Mouse (Mus musculus) myocyte (in vitro differentiated cells): ENCODE data around the gene Dusp19. TPM values are rescaled to one million over a fixed set of nuclear protein-coding genes. Genes with fewer than 3 reads are reported as not detected.

Experiments used
- H3K27me3 ChIP-seq: one replicate; pipeline ENCODE4 v1.6.1; 2011; ENCODE audit not compliant: control insufficient read depth, insufficient read depth, insufficient read length
- H3K36me3 ChIP-seq: one replicate; pipeline ENCODE4 v1.6.1; 2011; ENCODE audit not compliant: control insufficient read depth, insufficient read depth
- H3K4me2 ChIP-seq: one replicate; pipeline ENCODE4 v1.6.1; 2011; ENCODE audit warnings: low read depth, control low read depth
- H3K4me3 ChIP-seq: one replicate; pipeline ENCODE4 v1.5.1; 2011; ENCODE audit warnings: mild to moderate bottlenecking, control low read depth, moderate library complexity
- H3K79me2 ChIP-seq: one replicate; pipeline ENCODE4 v1.6.1; 2011; ENCODE audit not compliant: control insufficient read depth, insufficient read depth
- H3ac ChIP-seq: one replicate; pipeline ENCODE4 v1.6.1; 2011; ENCODE audit not compliant: control insufficient read depth, insufficient read length
- CEBPB ChIP-seq: IDR thresholded peaks from 2 replicates; pipeline ENCODE4 v1.6.1; 2011; ENCODE audit warnings: mild to moderate bottlenecking, moderate library complexity; ENCODE audit not compliant: poor library complexity, insufficient read depth, severe bottlenecking
- E2F4 ChIP-seq: IDR thresholded peaks from one replicate; pipeline ENCODE4 v1.6.1; 2011; ENCODE audit warnings: mild to moderate bottlenecking, control low read depth, moderate library complexity; ENCODE audit not compliant: insufficient read depth
- MAX ChIP-seq: IDR thresholded peaks from one replicate; pipeline ENCODE4 v1.6.1; 2011; ENCODE audit warnings: low read depth, mild to moderate bottlenecking, control low read depth
- MYOD1 ChIP-seq, 3 experiments: IDR thresholded peaks; one replicate each; pipeline ENCODE4 v1.6.1; 2011; ENCODE audit warnings: control low read depth in 2 of 3, low read depth in 2 of 3, mild to moderate bottlenecking in 2 of 3, moderate library complexity in 1 of 3; ENCODE audit not compliant: insufficient read length in 2 of 3, control insufficient read depth in 1 of 3
- MYOG ChIP-seq, 3 experiments: IDR thresholded peaks; one replicate each; pipeline ENCODE4 v1.6.1; 2011; ENCODE audit warnings: control low read depth in 2 of 3, low read depth in 2 of 3, mild to moderate bottlenecking in 2 of 3; ENCODE audit not compliant: insufficient read length in 2 of 3, control insufficient read depth in 1 of 3, insufficient read depth in 1 of 3
- POLR2A ChIP-seq: IDR thresholded peaks from one replicate; pipeline ENCODE4 v1.6.1; 2011; ENCODE audit warnings: low read depth, mild to moderate bottlenecking, control low read depth, moderate library complexity; ENCODE audit not compliant: insufficient read length
- POLR2AphosphoS2 ChIP-seq: IDR thresholded peaks from one replicate; pipeline ENCODE4 v1.6.1; 2011; ENCODE audit warnings: low read depth, control low read depth; ENCODE audit not compliant: insufficient read length
- REST ChIP-seq: IDR thresholded peaks from one replicate; pipeline ENCODE4 v1.6.1; 2011; ENCODE audit warnings: mild to moderate bottlenecking, control low read depth, moderate library complexity; ENCODE audit not compliant: insufficient read depth, insufficient read length
- SRF ChIP-seq: IDR thresholded peaks from one replicate; pipeline ENCODE4 v1.6.1; 2011; ENCODE audit warnings: low read depth; ENCODE audit not compliant: control insufficient read depth, insufficient read length
- TCF12 ChIP-seq: IDR thresholded peaks from one replicate; pipeline ENCODE4 v1.6.1; 2011; ENCODE audit warnings: mild to moderate bottlenecking, control low read depth; ENCODE audit not compliant: poor library complexity, insufficient read depth, severe bottlenecking
- TCF3 ChIP-seq: IDR thresholded peaks from one replicate; pipeline ENCODE4 v1.6.1; 2011; ENCODE audit warnings: low read depth, control low read depth; ENCODE audit not compliant: insufficient read length
- USF1 ChIP-seq: IDR thresholded peaks from one replicate; pipeline ENCODE4 v1.6.1; 2011; ENCODE audit warnings: low read depth, mild to moderate bottlenecking, control low read depth, moderate library complexity
- polyA plus RNA-seq: library from polyadenylated mRNA; unstranded; fragments of >200 nt; fragmentation: generic; extraction: Trizol; gene quantifications from one replicate; pipeline ENCODE4 v1.2.1, GENCODE M21; 2012; ENCODE audit warnings: missing spikeins

The Dusp19 gene
- polyA plus RNA-seq, 1 experiment: 3.4 TPM

GRCm38 (mm10) chr2:80596960-80597359, 19.9 kb upstream of the Dusp19 start:
- H3ac ChIP-seq: no peak overlapping the region
- H3K4me3 ChIP-seq: no peak overlapping the region
- no peaks in the 10 kb centered on the region for H3K36me3 ChIP-seq
- no peak overlapping the region for H3K4me2 ChIP-seq
- no peaks in the 10 kb centered on the region for H3K27me3 ChIP-seq
- H3K79me2 ChIP-seq: no peaks in the 10 kb centered on the region
- TF ChIP-seq SRF (no peak), USF1 (no peak), MAX (no peak)

- no peak overlapping the region for H3K4me3 ChIP-seq
- H3K4me2 ChIP-seq: no peak overlapping the region
- no peaks in the 10 kb centered on the region for H3K27me3 ChIP-seq
- no peaks in the 10 kb centered on the region for H3K36me3 ChIP-seq
- no peak overlapping the region for H3ac ChIP-seq
- H3K79me2 ChIP-seq: no peaks in the 10 kb centered on the region
- TF ChIP-seq POLR2AphosphoS2 (no peak), USF1 (no peak), TCF3 (no peak), SRF (no peak), E2F4 (no peak), TCF12 (no peak), CEBPB (no peak), POLR2A (no peak), MAX (no peak), MYOG (IDR thresholded peaks at IDR 0.05; ENCODE audit: control insufficient read depth in 1 of 3, insufficient read depth in 1 of 3, insufficient read length in 2 of 3, low read depth in 2 of 3) (no peak), REST (no peak)
Observed at GRCm38 (mm10) chr2:80599850-80600249, 17.0 kb upstream of the Dusp19 start.

- no peaks in the 10 kb centered on the region for H3K79me2 ChIP-seq
- H3K27me3 ChIP-seq: no peaks in the 10 kb centered on the region
- no peak overlapping the region for H3K4me3 ChIP-seq
- no peak for TF ChIP-seq REST
- no peak for TF ChIP-seq USF1
- no peak for TF ChIP-seq MAX
- no peak for TF ChIP-seq POLR2A
- TF ChIP-seq MYOD1 (IDR thresholded peaks at IDR 0.05; ENCODE audit: control insufficient read depth in 1 of 3, insufficient read length in 2 of 3, low read depth in 2 of 3): no peak
- no peak for TF ChIP-seq SRF
- no peak for TF ChIP-seq TCF3
- no peak for TF ChIP-seq E2F4
- no peak for TF ChIP-seq POLR2AphosphoS2
- TF ChIP-seq MYOG (IDR thresholded peaks at IDR 0.05; ENCODE audit: control insufficient read depth in 1 of 3, insufficient read depth in 1 of 3, insufficient read length in 2 of 3, low read depth in 2 of 3): no peak
- TF ChIP-seq TCF12: no peak
- no peak for TF ChIP-seq CEBPB
- no peaks in the 10 kb centered on the region for H3K36me3 ChIP-seq
- no peak overlapping the region for H3K4me2 ChIP-seq
- H3ac ChIP-seq: no peak overlapping the region
Observed at GRCm38 (mm10) chr2:80600611-80601010, 16.2 kb upstream of the Dusp19 start.

- TF ChIP-seq MAX: no peak
- TF ChIP-seq POLR2A: no peak
- TF ChIP-seq CEBPB: no peak
- no peak for TF ChIP-seq SRF
- TF ChIP-seq POLR2AphosphoS2: no peak
- no peak for TF ChIP-seq TCF12
- no peak for TF ChIP-seq MYOD1 (IDR thresholded peaks at IDR 0.05; ENCODE audit: control insufficient read depth in 1 of 3, insufficient read length in 2 of 3, low read depth in 2 of 3)
- TF ChIP-seq MYOG (IDR thresholded peaks at IDR 0.05; ENCODE audit: control insufficient read depth in 1 of 3, insufficient read depth in 1 of 3, insufficient read length in 2 of 3, low read depth in 2 of 3): no peak
- no peak for TF ChIP-seq USF1
- no peak for TF ChIP-seq REST
- TF ChIP-seq E2F4: no peak
- H3K79me2 ChIP-seq: no peaks in the 10 kb centered on the region
Observed at GRCm38 (mm10) chr2:80602756-80603155, 14.1 kb upstream of the Dusp19 start.

GRCm38 (mm10) chr2:80603771-80604426, 12.9 kb upstream of the Dusp19 start:
- Histone ChIP-seq H3K4me3 (no peak overlapping the region), H3K4me2 (no peak overlapping the region), H3K27me3 (no peaks in the 10 kb centered on the region), H3ac (no peak overlapping the region), H3K36me3 (no peaks in the 10 kb centered on the region), H3K79me2 (no peaks in the 10 kb centered on the region)
- TF ChIP-seq CEBPB (no peak), REST (no peak), USF1 (no peak), POLR2AphosphoS2 (no peak), TCF12 (no peak), E2F4 (no peak), MAX (no peak), MYOG (IDR thresholded peaks at IDR 0.05; ENCODE audit: control insufficient read depth in 1 of 3, insufficient read depth in 1 of 3, insufficient read length in 2 of 3, low read depth in 2 of 3) (no peak), MYOD1 (IDR thresholded peaks at IDR 0.05; ENCODE audit: control insufficient read depth in 1 of 3, insufficient read length in 2 of 3, low read depth in 2 of 3) (no peak), POLR2A (no peak), TCF3 (no peak)

More at GRCm38 (mm10) chr2:80602756-80603155, 14.1 kb upstream of the Dusp19 start:
- H3K27me3 ChIP-seq: no peaks in the 10 kb centered on the region
- no peak overlapping the region for H3K4me2 ChIP-seq
- H3K36me3 ChIP-seq: no peaks in the 10 kb centered on the region
- H3ac ChIP-seq: no peak overlapping the region
- no peak overlapping the region for H3K4me3 ChIP-seq
